Mouse (Mus musculus) heart, postnatal 0 days (tissue): ENCODE data around the gene Poc1b. TPM values are rescaled to one million over a fixed set of nuclear protein-coding genes. Genes with fewer than 3 reads are reported as not detected.
A peak's percentile ranks its signal among the peaks of the same experiment; 100 is the strongest.

Experiments
- ATAC-seq: fragments of 200-750 bp; cut with Nextera tagmentation; 2 replicates; pipeline ENCODE4 v1.8.0; 2017; ENCODE audit warnings: low read depth, moderate number of reproducible peaks, moderate library complexity; ENCODE audit not compliant: insufficient read depth
- DNase-seq: peaks from one replicate; pipeline ENCODE4 v3.0.0-alpha.2; 2016; ENCODE audit warnings: low spot score
- H3K27ac ChIP-seq: fragments of 300-500 bp; sonication (generic); 2 replicates; pipeline ENCODE4 v1.5.1; 2014; ENCODE audit warnings: low read depth, mild to moderate bottlenecking
- H3K27me3 ChIP-seq: fragments of 300-500 bp; sonication (generic); 2 replicates; pipeline ENCODE4 v1.6.1; 2014; ENCODE audit warnings: low read length, mixed read lengths; ENCODE audit not compliant: control insufficient read depth, insufficient read depth
- H3K36me3 ChIP-seq: fragments of 300-500 bp; sonication (generic); replicated peaks from 2 replicates; pipeline ENCODE4 v1.6.1; 2014; ENCODE audit warnings: low read length, mixed read lengths; ENCODE audit not compliant: control insufficient read depth, insufficient read depth
- H3K4me1 ChIP-seq: fragments of 300-500 bp; sonication (generic); 2 replicates; pipeline ENCODE4 v1.6.1; 2014; ENCODE audit warnings: antibody characterized with exemption; ENCODE audit not compliant: control insufficient read depth, insufficient read depth
- H3K4me2 ChIP-seq: fragments of 300-500 bp; sonication (generic); 2 replicates; pipeline ENCODE4 v1.6.1; 2014; ENCODE audit warnings: low read depth, mild to moderate bottlenecking, low read length, moderate library complexity
- H3K4me3 ChIP-seq: fragments of 300-500 bp; sonication (generic); 2 replicates; pipeline ENCODE4 v1.5.1; 2014; ENCODE audit warnings: low read depth, low read length
- H3K9ac ChIP-seq: fragments of 300-500 bp; sonication (generic); replicated peaks from 2 replicates; pipeline ENCODE4 v1.6.1; 2014; ENCODE audit warnings: low read depth, low read length, mixed read lengths
- H3K9me3 ChIP-seq: fragments of 300-500 bp; sonication (generic); replicated peaks from 2 replicates; pipeline ENCODE4 v1.6.1; 2016; ENCODE audit warnings: low read length; ENCODE audit not compliant: control insufficient read depth
- CTCF ChIP-seq: IDR thresholded peaks from 2 replicates; pipeline ENCODE4 v1.5.1; 2016; ENCODE audit warnings: antibody characterized with exemption, control low read depth, low read depth
- EP300 ChIP-seq: IDR thresholded peaks from 2 replicates; pipeline ENCODE4 v1.6.1; 2016; ENCODE audit warnings: antibody characterized with exemption, low read depth
- WGBS: fragments of 180-500 bp; shearing (Covaris S2); extraction: QIAGEN DNeasy Blood & Tissue Kit; methylation state at CpG from one replicate; pipeline ENCODE4 v1.1.7; 2014; 5-methylcytosine and 5-hydroxymethylcytosine counted together
- polyA plus RNA-seq: library from polyadenylated mRNA; unstranded; fragments of >200 nt; fragmentation: Nextera tagmentation; extraction: Ambion mirVana; gene quantifications from 2 replicates; pipeline ENCODE4 v1.2.1, GENCODE M21; 2015
- total RNA-seq: library from RNA; depleted of rRNA; stranded (reverse); fragments of >200 nt; gene quantifications from 2 replicates; pipeline ENCODE4 v1.2.3, GENCODE M21; 2014; ENCODE audit warnings: low replicate concordance

Poc1b gene
- total and polyA plus RNA-seq, 2 experiments from 2014 or later = 3.2 to 5.2 TPM

- 60% methylated on average over 5 of the region's 5 CpGs for WGBS
- no peak for TF ChIP-seq EP300
- no peak for TF ChIP-seq CTCF
- no peaks in the 10 kb centered on the region for H3K27me3 ChIP-seq
- H3K36me3 ChIP-seq = peaks cover 15% of the 10 kb centered on the region; the same call in 1 of the 2 replicates
- no peak overlapping the region for H3K4me2 ChIP-seq
- ATAC-seq (0 out of 2 replicates have a peak, but pooled peaks have one; percentile 20), DNase-seq (no peak)
- H3K9me3 ChIP-seq = no peaks in the 10 kb centered on the region
- H3K27ac ChIP-seq = no peak overlapping the region; the same call in 1 of the 2 replicates
- H3K9ac ChIP-seq = no peak overlapping the region
- no peaks in the 10 kb centered on the region; the same call in 1 of the 2 replicates for H3K4me1 ChIP-seq
- H3K4me3 ChIP-seq = no peak overlapping the region; the same call in 1 of the 2 replicates
These were observed 24.5 kb downstream of the Poc1b start for GRCm38 (mm10) chr10:99131298-99131697.

- H3K4me1 ChIP-seq = no peaks in the 10 kb centered on the region; the same call in 1 of the 2 replicates
- H3K4me2 ChIP-seq = no peak overlapping the region
- peaks cover 10% of the 10 kb centered on the region; the same call in 1 of the 2 replicates for H3K36me3 ChIP-seq
- H3K4me3 ChIP-seq = no peak overlapping the region
- WGBS = 72% methylated on average over 6 of the region's 6 CpGs
- DNase-seq = no peak
- no peak for ATAC-seq
- no peaks in the 10 kb centered on the region for H3K27me3 ChIP-seq
- no peak overlapping the region for H3K9ac ChIP-seq
- no peaks in the 10 kb centered on the region for H3K9me3 ChIP-seq
- TF ChIP-seq CTCF (no peak), EP300 (no peak)
- no peak overlapping the region for H3K27ac ChIP-seq
These were observed 25.4 kb downstream of the Poc1b start for GRCm38 (mm10) chr10:99132189-99132588.

GRCm38 (mm10) chr10:99132595-99133272, 25.9 kb downstream of the Poc1b start:
- Histone ChIP-seq H3K4me2 (no peak overlapping the region), H3K9me3 (no peaks in the 10 kb centered on the region), H3K9ac (no peak overlapping the region), H3K4me1 (no peaks in the 10 kb centered on the region; the same call in 1 of the 2 replicates), H3K4me3 (no peak overlapping the region), H3K27me3 (no peaks in the 10 kb centered on the region), H3K27ac (no peak overlapping the region), H3K36me3 (peaks cover 10% of the 10 kb centered on the region; the same call in 1 of the 2 replicates)
- WGBS = 90% methylated on average over 11 of the region's 11 CpGs
- no peak for TF ChIP-seq EP300
- no peak for TF ChIP-seq CTCF
- ATAC-seq (no peak), DNase-seq (no peak)

GRCm38 (mm10) chr10:99133321-99133875, 26.6 kb downstream of the Poc1b start:
- 92% methylated on average over 16 of the region's 16 CpGs for WGBS
- DNase-seq (no peak), ATAC-seq (no peak)
- Histone ChIP-seq H3K4me2 (no peak overlapping the region), H3K4me3 (no peak overlapping the region), H3K9ac (no peak overlapping the region), H3K27ac (no peak overlapping the region), H3K36me3 (peaks cover 10% of the 10 kb centered on the region; the same call in 1 of the 2 replicates), H3K27me3 (no peaks in the 10 kb centered on the region), H3K9me3 (no peaks in the 10 kb centered on the region), H3K4me1 (no peaks in the 10 kb centered on the region; the same call in 1 of the 2 replicates)
- TF ChIP-seq EP300 (no peak), CTCF (no peak)

- Histone ChIP-seq H3K4me3 (no peak overlapping the region), H3K36me3 (peaks cover 10% of the 10 kb centered on the region; the same call in 1 of the 2 replicates), H3K27ac (no peak overlapping the region), H3K4me2 (no peak overlapping the region), H3K4me1 (no peaks in the 10 kb centered on the region), H3K27me3 (no peaks in the 10 kb centered on the region), H3K9me3 (no peaks in the 10 kb centered on the region), H3K9ac (no peak overlapping the region)
- 48% methylated on average over 5 of the region's 5 CpGs for WGBS
- no peak for DNase-seq
- no peak for ATAC-seq
- TF ChIP-seq EP300 = no peak
- TF ChIP-seq CTCF = no peak
These were observed 29.5 kb downstream of the Poc1b start for GRCm38 (mm10) chr10:99136337-99136736.
